Mouse (Mus musculus) megakaryocyte, embryonic 14.5 days (primary cell): ENCODE measurements around the gene Bod1l.

ENCODE experiments used
- FLI1 ChIP-seq: IDR thresholded peaks from 2 replicates; pipeline ENCODE4 v1.6.1; 2012; ENCODE audit warnings: low read length, inconsistent platforms, mixed read lengths
- GATA1 ChIP-seq: IDR thresholded peaks from 3 replicates; pipeline ENCODE4 v1.6.1; 2012; ENCODE audit warnings: mixed read lengths, low read length, inconsistent platforms, borderline replicate concordance

- TF ChIP-seq FLI1 = no peak
- TF ChIP-seq GATA1 = no peak
Measured at GRCm38 (mm10) chr5:41811279-41811678, 32.8 kb downstream of the Bod1l start.
